Mouse (Mus musculus) forebrain, embryonic 10.5 days (tissue): ENCODE data around the gene Pou6f2. TPM values are rescaled to one million over a fixed set of nuclear protein-coding genes. Genes with fewer than 3 reads are reported as not detected.

ENCODE experiments used
- DNase-seq: peaks from one replicate; pipeline ENCODE4 v3.0.0-alpha.2; 2017; ENCODE audit warnings: low spot score; ENCODE audit errors: extremely low spot score
- H3K27ac ChIP-seq: fragments of 300-500 bp; sonication (generic); 2 replicates; pipeline ENCODE4 v1.5.1; 2016; ENCODE audit warnings: mild to moderate bottlenecking
- H3K27me3 ChIP-seq: fragments of 300-500 bp; sonication (generic); 2 replicates; pipeline ENCODE4 v1.6.1; 2016; ENCODE audit warnings: mild to moderate bottlenecking; ENCODE audit not compliant: poor library complexity, severe bottlenecking
- H3K36me3 ChIP-seq: fragments of 300-500 bp; sonication (generic); replicated peaks from 2 replicates; pipeline ENCODE4 v1.6.1; 2016; ENCODE audit warnings: mild to moderate bottlenecking, moderate library complexity
- H3K4me1 ChIP-seq: fragments of 300-500 bp; sonication (generic); 2 replicates; pipeline ENCODE4 v1.6.1; 2016
- H3K4me3 ChIP-seq: fragments of 300-500 bp; sonication (generic); 2 replicates; pipeline ENCODE4 v1.5.1; 2016; ENCODE audit warnings: mild to moderate bottlenecking, moderate library complexity
- H3K9me3 ChIP-seq: fragments of 300-500 bp; sonication (generic); 2 replicates; pipeline ENCODE4 v1.6.1; 2016; ENCODE audit warnings: mild to moderate bottlenecking, moderate library complexity
- WGBS: fragments of 180-500 bp; shearing (Covaris S2); methylation state at CpG from one replicate; pipeline ENCODE4 v1.1.7; 2016; 5-methylcytosine and 5-hydroxymethylcytosine counted together
- polyA plus RNA-seq: library from polyadenylated mRNA; unstranded; fragments of >200 nt; fragmentation: Nextera tagmentation; extraction: Ambion mirVana; gene quantifications from 2 replicates; pipeline ENCODE4 v1.2.1, GENCODE M21; 2016

The Pou6f2 gene
- polyA plus RNA-seq, 1 experiment from 2014 or later, result 0.32 TPM

- H3K27ac ChIP-seq, result no peak overlapping the region
Observed at GRCm38 (mm10) chr13:18306506-18307145, 90.9 kb downstream of the Pou6f2 start.

GRCm38 (mm10) chr13:18299966-18300365 is 97.5 kb downstream of the Pou6f2 start:
- H3K4me3 ChIP-seq, result no peak overlapping the region
- no peaks in the 10 kb centered on the region for H3K27me3 ChIP-seq
- H3K27ac ChIP-seq, result no peak overlapping the region
- H3K9me3 ChIP-seq, result no peaks in the 10 kb centered on the region
- no peak for DNase-seq
- WGBS, result 71% methylated on average over 1 of the region's 1 CpGs
- no peaks in the 10 kb centered on the region for H3K4me1 ChIP-seq
- H3K36me3 ChIP-seq, result no peaks in the 10 kb centered on the region

More at GRCm38 (mm10) chr13:18306506-18307145, 90.9 kb downstream of the Pou6f2 start:
- no peaks in the 10 kb centered on the region for H3K9me3 ChIP-seq
- peaks cover 20% of the 10 kb centered on the region for H3K4me1 ChIP-seq
- DNase-seq, result no peak
- 87% methylated on average over 7 of the region's 7 CpGs for WGBS
- H3K27me3 ChIP-seq, result no peaks in the 10 kb centered on the region
- no peaks in the 10 kb centered on the region for H3K36me3 ChIP-seq
- no peak overlapping the region for H3K4me3 ChIP-seq

GRCm38 (mm10) chr13:18293438-18293837 is 104.0 kb downstream of the Pou6f2 start:
- no peak overlapping the region for H3K4me3 ChIP-seq
- no peak for DNase-seq
- H3K4me1 ChIP-seq, result no peaks in the 10 kb centered on the region
- 92% methylated on average over 1 of the region's 1 CpGs for WGBS
- H3K36me3 ChIP-seq, result no peaks in the 10 kb centered on the region
- no peaks in the 10 kb centered on the region for H3K9me3 ChIP-seq
- no peak overlapping the region for H3K27ac ChIP-seq
- no peaks in the 10 kb centered on the region for H3K27me3 ChIP-seq

GRCm38 (mm10) chr13:18290253-18290914 is 107.1 kb downstream of the Pou6f2 start:
- Histone ChIP-seq H3K27ac (no peak overlapping the region), H3K4me3 (no peak overlapping the region), H3K4me1 (no peaks in the 10 kb centered on the region), H3K9me3 (no peaks in the 10 kb centered on the region), H3K27me3 (no peaks in the 10 kb centered on the region), H3K36me3 (no peaks in the 10 kb centered on the region)
- WGBS, result 88% methylated on average over 4 of the region's 4 CpGs
- DNase-seq, result no peak

- WGBS, result 92% methylated on average over 7 of the region's 7 CpGs
- no peak overlapping the region for H3K27ac ChIP-seq
Observed at GRCm38 (mm10) chr13:18287536-18287935, 110.0 kb downstream of the Pou6f2 start.

GRCm38 (mm10) chr13:18282361-18282982 is 115.0 kb downstream of the Pou6f2 start:
- H3K4me3 ChIP-seq, result no peak overlapping the region
- peaks cover 32% of the 10 kb centered on the region for H3K4me1 ChIP-seq
- WGBS, result 54% methylated on average over 5 of the region's 5 CpGs
- peak overlapping the region; percentile 84 for H3K27ac ChIP-seq
- no peaks in the 10 kb centered on the region for H3K27me3 ChIP-seq
- peak; percentile 45 for DNase-seq
- no peaks in the 10 kb centered on the region for H3K36me3 ChIP-seq
- no peaks in the 10 kb centered on the region for H3K9me3 ChIP-seq

More at GRCm38 (mm10) chr13:18287536-18287935, 110.0 kb downstream of the Pou6f2 start:
- Histone ChIP-seq H3K4me1 (peaks cover 9% of the 10 kb centered on the region), H3K27me3 (no peaks in the 10 kb centered on the region), H3K36me3 (no peaks in the 10 kb centered on the region), H3K9me3 (no peaks in the 10 kb centered on the region), H3K4me3 (no peak overlapping the region)
- DNase-seq, result no peak

- Histone ChIP-seq H3K4me1 (peaks cover 32% of the 10 kb centered on the region), H3K36me3 (no peaks in the 10 kb centered on the region), H3K27me3 (no peaks in the 10 kb centered on the region), H3K4me3 (peak overlapping the region; percentile 8; the same call in 1 of the 2 replicates), H3K27ac (peak overlapping the region; percentile 84), H3K9me3 (no peaks in the 10 kb centered on the region)
- peak; percentile 74 for DNase-seq
- 19% methylated on average over 3 of the region's 3 CpGs for WGBS
Observed at GRCm38 (mm10) chr13:18281084-18281483, 116.4 kb downstream of the Pou6f2 start.

- no peaks in the 10 kb centered on the region for H3K27me3 ChIP-seq
- no peaks in the 10 kb centered on the region for H3K9me3 ChIP-seq
- no peak overlapping the region for H3K27ac ChIP-seq
- no peak for DNase-seq
- WGBS, result 95% methylated on average over 3 of the region's 3 CpGs
- H3K4me3 ChIP-seq, result no peak overlapping the region
- H3K4me1 ChIP-seq, result no peaks in the 10 kb centered on the region
- no peaks in the 10 kb centered on the region for H3K36me3 ChIP-seq
Observed at GRCm38 (mm10) chr13:18253131-18253530, 144.4 kb downstream of the Pou6f2 start.

DNA sequence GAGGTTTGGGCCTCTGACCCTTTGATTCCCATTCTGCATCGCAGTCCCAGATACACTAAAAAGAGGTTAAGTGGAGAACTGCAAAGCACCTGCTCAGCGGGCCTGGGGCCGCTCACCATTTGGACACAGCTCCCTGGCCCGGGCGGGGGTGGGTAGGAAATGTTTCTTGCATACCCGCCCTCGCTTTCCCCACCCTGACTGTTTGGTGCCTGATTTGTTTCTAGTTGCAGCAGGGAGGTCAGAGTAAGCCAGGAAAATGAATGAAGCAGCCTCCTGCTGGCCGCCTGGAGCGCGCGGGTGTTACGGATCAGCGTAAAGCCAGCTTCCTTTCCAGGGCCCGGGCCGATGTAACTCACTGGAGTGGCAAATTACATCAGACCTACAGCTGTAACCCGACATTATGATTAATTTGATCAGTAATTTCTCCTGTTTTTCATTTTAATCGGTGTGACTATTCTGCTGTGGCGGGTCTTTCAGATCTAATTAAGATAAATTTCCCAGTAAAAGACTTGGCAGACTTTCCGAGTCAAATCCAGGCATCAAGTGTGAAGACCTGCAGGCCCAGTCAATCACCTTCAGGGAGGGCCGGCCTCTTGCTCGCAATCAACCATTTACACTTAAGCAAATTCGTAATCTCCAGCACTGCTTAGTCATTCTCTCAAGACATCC is 178.8 kb downstream of the Pou6f2 start:
- DNase-seq, result peak; percentile 46
- 5% methylated on average over 22 of the region's 22 CpGs for WGBS
- Histone ChIP-seq H3K9me3 (no peaks in the 10 kb centered on the region), H3K27me3 (peaks cover 15% of the 10 kb centered on the region), H3K4me1 (peaks cover 9% of the 10 kb centered on the region), H3K27ac (0 out of 2 replicates have a peak overlapping the region, but pooled peaks have one; percentile 51), H3K4me3 (peak overlapping the region; percentile 37), H3K36me3 (no peaks in the 10 kb centered on the region)

GRCm38 (mm10) chr13:18211242-18211641 is 186.2 kb downstream of the Pou6f2 start:
- H3K4me1 ChIP-seq, result no peaks in the 10 kb centered on the region
- H3K4me3 ChIP-seq, result no peak overlapping the region
- WGBS, result 97% methylated on average over 14 of the region's 14 CpGs
- DNase-seq, result no peak
- H3K27me3 ChIP-seq, result no peaks in the 10 kb centered on the region
- H3K36me3 ChIP-seq, result no peaks in the 10 kb centered on the region
- H3K27ac ChIP-seq, result no peak overlapping the region
- H3K9me3 ChIP-seq, result no peaks in the 10 kb centered on the region

GRCm38 (mm10) chr13:18204476-18205250 is 192.8 kb downstream of the Pou6f2 start:
- H3K27me3 ChIP-seq, result no peaks in the 10 kb centered on the region
- no peaks in the 10 kb centered on the region for H3K36me3 ChIP-seq
- no peak for DNase-seq
- H3K9me3 ChIP-seq, result no peaks in the 10 kb centered on the region
- H3K27ac ChIP-seq, result no peak overlapping the region
- H3K4me1 ChIP-seq, result peaks cover 11% of the 10 kb centered on the region; the same call in 1 of the 2 replicates
- 69% methylated on average over 8 of the region's 8 CpGs for WGBS
- no peak overlapping the region for H3K4me3 ChIP-seq

- Histone ChIP-seq H3K4me3 (no peak overlapping the region), H3K9me3 (no peaks in the 10 kb centered on the region), H3K27ac (no peak overlapping the region), H3K4me1 (peaks cover 9% of the 10 kb centered on the region; the same call in 1 of the 2 replicates), H3K27me3 (no peaks in the 10 kb centered on the region), H3K36me3 (no peaks in the 10 kb centered on the region)
- DNase-seq, result peak; percentile 23
- WGBS, result 46% methylated on average over 3 of the region's 3 CpGs
Observed at GRCm38 (mm10) chr13:18174003-18174402, 223.5 kb downstream of the Pou6f2 start.
